Mouse (Mus musculus): ENCODE data around the gene Elf2. TPM values are rescaled to one million over a fixed set of nuclear protein-coding genes. Genes with fewer than 3 reads are reported as not detected.

The Elf2 gene
- total RNA-seq, 2 experiments from 2014 or later: 44.3 to 46.1 TPM

GRCm38 (mm10) chr3:51278433-51278832 lies 62.0 kb downstream of the Elf2 start:
- no peak for DNase-seq

DNA sequence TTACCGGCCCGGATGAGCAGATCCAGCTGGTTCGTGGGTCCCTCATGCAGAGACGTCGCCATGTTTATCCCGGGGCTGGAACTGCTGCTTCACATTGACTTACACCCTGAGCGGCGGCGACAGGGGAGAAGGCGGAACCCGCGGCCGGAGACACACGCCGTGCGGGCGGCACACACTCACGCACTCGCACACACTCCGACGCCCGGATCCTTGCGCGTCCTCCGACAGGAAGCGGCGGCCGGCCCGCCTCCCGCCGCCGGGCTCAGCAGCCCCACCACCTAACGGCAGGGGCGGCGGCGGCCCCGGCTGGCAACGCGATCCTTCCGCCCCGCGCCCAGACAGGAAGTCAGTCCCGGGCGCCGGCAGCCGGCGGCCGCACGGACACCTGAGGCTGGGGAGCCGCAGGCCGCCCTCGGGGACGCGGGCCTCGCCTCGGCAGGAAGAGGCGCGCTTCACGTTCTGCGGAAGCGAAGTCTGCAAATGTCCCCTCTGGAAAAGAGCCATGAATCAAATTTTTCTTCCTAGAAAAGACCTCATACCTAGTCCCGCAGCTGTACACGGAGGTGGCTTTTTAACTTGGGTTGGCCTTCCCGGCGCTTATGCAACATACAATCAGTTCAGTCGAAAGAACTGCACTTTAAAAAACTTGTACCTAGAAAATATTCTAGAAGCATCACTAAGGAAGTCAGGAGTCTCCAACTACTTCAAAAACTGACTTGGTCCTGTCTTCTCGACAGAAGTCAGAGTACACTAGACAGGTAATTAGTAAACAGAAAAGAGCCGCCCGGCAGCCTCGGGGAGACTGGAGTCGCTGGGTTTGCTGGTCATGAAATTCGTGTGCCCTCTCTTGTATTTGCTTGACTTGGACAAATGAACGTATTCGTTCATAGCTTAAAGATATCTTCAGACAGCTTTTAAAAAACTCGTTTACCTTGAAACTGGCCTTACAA lies 63.0 kb downstream of the Elf2 start:
- DNase-seq: peak; percentile 88

DNA sequence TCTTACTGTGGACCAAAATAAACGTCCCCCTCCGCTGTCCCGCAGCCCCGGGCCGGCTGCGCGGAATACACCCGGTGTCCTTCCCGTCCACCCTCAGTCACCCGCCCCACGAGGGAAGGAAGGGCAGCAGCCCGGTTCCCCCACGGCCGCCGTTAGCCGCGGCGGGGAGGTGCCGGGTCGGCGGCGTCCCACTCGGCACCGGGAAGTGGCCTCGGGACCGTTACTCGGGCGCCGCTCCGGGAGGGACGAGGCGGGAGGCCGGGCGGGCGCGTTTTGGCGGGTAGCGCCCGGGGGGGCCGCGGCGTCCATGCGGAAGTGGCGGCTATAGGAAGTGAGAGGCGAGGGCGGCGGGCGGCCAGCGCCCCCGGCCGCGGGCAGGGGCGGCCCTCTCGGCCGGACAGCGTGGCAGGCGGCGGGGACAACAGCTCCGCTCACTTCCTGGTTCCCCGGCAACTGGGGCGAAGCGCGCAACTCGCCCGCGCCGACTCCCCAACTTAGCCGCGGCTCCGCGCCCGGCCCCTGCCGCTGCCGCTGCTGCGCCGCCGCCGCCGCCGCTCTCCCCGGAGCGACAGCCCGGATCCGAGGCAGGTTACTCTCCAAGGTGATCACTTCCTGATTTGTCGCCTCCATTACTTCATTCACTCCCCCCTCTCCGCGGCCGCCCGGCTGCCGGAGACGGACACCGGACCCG lies 63.9 kb downstream of the Elf2 start:
- DNase-seq: peak; percentile 66

GRCm38 (mm10) chr3:51275956-51276398 lies 64.5 kb downstream of the Elf2 start:
- DNase-seq: peak; percentile 99

- DNase-seq: no peak
Observed at GRCm38 (mm10) chr3:51270069-51270817, 70.2 kb downstream of the Elf2 start.

DNA sequence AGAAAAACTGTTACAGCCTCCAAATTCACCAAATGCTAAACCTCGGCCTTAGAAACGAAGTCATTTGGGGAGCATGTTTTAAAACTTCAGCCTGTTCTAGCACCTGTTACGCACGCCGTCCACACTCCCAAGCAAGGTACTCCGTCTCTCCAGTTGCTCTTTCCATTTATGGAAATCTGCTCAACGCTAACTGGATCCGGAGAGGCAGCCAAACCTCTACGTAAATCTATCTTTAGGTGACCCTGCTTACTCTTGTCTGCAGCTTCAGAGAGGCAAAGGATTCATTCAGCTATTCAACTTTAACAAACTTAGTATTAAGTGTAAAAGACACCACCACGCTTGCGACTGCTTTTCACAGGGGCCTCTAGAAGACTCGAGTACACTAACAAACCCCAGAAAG lies 72.0 kb downstream of the Elf2 start:
- DNase-seq: peak; percentile 54

DNA sequence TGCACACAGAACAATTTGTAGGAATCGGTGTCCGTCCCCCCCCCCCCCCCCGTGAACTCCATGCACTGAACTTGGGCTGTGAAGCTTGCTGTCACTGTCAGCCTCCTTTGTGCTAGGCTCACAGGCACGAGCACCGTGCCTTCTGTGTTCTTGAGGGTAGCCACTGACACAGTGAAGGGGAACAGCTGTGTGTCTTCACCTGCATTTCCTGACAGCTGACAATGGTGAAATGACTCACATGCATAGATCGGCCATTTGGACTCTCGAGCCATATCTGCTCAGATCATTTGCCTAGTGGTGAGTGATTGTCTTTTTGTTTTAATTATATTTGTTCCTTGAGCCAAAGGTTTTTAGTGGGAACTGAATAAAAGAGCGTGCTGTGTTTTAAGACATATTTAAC lies 77.5 kb downstream of the Elf2 start:
- DNase-seq: no peak

GRCm38 (mm10) chr3:51258070-51258469 lies 82.4 kb downstream of the Elf2 start:
- no peak for DNase-seq

DNA sequence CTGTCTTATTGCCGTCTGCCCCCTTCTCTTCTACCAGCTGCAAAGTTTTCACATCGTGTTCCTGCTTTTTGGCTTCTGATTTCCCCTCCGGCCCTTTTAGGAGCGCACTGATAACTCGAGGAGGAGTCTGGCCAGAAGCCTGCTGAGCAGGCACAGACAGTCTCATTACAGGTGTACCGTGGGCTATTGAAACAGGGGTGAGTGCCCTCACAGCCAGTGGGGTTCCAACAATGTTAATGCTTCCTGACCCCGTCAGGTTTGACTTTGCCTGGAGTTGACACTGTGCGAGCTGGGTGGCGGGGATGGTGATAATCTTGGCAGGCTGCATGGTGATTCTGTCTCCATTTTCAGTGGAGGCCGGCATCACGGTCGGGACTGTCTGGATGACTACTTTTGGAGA lies 84.0 kb downstream of the Elf2 start:
- DNase-seq: no peak

DNA sequence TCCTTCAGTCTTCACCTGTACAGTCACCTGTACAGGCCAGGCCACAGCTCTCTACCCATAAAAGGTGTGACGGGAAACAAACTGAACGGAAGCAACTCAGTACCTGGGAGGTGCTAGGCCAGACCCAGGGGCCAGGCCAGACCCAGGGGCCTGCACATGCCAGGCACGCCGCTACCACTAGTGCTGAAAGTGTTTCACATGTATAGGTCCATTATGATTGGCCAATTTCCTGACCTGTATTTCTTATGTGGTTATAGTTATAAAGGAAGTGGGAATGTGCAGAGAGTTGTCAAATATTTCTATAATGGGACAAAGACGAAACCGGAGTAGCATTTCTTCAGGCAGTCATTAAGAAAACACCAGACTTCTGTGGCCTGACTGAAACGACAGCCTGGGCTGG lies 85.7 kb downstream of the Elf2 start:
- no peak for DNase-seq

DNA sequence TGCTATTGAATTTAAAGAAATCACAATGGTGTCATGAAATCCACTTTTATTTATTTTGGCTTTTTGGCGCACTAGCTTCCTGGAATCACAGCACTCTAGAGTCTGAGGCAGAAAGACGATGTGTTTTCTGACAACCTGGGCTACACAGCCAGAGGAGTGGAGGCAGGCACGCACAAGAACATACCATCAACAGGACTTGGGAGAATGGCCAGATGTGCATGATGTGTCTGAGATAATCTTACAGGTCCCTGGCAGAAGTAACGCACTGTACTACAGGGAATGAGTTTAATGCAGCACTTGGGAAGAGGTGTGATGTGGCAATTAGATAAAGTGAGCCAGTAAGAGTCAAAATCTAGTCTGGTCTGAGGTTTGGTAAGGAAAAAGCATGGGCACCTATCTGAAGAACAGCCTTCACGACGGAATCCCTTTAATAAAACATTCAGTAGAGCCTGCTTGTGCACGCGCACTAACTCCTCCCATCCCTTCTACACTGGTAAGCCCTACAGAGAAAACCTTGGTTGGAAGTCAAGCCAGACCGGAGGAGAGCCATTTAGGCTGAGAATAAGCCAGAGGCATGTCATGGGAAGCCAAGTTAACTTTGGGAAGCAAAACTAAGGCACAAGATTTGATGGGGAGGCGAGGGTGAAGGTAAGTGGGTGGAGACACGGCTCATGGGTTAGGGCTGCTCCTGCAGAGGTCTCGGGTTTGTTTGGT lies 87.6 kb downstream of the Elf2 start:
- no peak for DNase-seq

DNA sequence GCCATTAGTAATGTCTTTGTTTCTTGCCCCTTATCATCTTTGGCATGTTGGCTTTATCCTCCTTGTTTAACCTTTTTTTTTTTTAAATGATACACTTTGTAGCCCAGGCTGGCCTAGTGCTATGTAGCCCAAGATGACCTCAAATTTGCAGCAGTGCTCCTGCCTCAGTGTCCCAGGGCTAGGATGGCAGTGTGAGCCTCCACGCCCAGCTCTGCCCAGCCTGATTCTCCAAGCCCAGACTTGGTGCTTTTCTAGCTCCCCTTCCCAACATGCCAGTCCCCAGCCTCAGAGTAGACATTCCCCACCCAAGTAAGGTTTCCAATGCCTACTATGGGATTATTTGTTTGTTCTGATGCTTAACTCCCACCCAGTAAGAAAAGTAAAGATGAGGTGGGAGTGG lies 88.2 kb downstream of the Elf2 start:
- no peak for DNase-seq

DNA sequence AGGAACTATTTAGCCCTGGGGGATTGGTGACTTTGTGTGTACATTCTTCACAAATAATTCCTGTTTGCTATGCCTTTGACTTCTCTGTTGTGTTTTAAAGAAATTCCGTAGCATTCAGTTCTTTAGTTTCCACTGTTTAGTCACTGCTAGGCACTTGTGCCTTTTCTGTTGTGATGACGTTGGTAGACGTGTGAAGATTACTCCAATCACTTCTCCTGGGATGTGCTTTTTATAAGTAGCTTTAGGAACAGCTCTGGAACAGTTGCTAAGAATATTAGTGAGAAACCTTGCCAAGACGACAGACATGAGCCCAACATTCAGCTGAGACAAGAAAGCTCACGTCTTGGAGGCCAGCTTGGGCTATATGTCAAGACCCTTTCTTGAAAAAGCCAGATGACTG lies 89.4 kb downstream of the Elf2 start:
- DNase-seq: no peak

- no peak for DNase-seq
Observed at GRCm38 (mm10) chr3:51249866-51250265, 90.6 kb downstream of the Elf2 start.

DNA sequence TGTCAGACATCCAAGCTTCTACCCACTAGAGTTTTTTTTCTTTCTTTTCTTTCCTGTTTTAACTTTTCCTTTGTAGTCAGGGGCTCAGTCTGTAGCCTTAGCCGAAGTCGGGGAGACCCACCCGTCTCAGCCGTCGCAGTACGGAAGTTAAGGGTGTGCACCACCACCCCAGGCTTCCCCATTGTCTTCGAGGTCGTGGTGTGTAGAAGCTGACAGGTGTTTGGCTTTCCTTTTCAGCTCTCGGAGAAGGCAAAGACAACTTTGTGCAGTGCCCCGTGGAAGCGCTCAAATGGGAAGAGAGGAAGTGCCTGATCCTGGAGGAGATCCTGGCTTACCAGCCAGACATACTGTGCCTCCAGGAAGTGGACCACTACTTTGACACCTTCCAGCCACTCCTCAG lies 91.0 kb downstream of the Elf2 start:
- no peak for DNase-seq

- no peak for DNase-seq
Observed at GRCm38 (mm10) chr3:51248600-51248999, 91.9 kb downstream of the Elf2 start.

- DNase-seq: peak; percentile 53
Observed at GRCm38 (mm10) chr3:51247704-51248103, 92.8 kb downstream of the Elf2 start.

GRCm38 (mm10) chr3:51239541-51239940 lies 100.9 kb downstream of the Elf2 start:
- no peak for DNase-seq

DNA sequence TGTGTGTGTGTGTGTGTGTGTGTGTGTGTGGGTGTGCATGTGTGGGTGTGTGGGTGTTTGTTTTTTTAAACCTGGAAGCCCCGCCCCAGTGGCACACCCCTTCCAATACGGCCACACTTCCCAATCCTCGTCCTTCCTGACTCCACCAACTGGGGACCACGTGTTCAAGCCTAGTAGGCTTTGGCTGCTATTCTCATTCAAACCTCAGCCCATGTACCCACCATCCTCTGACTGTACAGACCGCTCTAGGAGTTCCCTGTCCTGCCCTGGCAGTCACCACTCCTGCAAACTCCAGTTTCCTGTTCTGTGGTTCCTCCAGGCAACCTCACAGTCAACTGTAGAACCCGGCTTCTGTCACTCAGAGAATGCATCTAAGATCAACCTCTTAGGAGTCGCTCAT lies 101.9 kb downstream of the Elf2 start:
- no peak for DNase-seq

GRCm38 (mm10) chr3:51234752-51235055 lies 105.8 kb downstream of the Elf2 start:
- no peak for DNase-seq

DNA sequence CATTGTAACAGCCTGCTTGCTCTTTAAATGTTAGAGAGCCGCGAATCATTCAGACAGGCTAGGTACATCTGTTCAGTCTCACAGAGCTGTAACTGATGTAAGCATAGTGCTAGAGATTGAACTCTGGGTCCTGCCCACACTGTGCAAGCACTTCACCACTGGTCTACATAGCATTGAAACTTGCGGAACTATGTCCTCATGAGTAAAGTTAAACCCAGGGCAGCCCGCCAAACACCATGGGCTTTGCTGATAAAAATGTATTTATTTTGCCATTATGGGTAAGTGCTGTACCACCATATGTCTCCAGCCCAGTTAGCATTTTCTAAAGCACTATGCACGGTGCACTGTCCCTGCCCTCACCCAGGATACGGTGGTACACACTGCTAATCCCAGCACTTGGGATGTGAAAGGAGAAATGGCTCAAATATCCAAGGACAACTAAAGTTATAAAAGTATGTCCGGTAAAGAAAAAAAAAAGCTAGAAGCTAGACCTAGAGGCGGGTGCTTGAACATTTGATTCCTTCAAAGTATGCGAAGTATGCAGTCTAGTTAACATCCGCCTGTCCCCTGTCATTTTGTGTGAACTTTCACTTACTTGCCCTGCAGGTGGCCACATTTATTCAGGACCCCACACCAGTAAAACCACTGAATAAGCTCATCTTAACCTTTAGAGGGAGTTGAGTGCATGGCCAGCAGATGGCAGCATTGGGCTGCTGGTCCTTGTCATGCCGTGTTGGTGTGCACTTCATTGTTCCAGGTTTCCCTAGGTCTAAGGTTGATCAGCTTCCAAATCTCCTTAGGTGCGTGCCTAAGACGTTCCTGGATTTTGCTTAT lies 106.3 kb downstream of the Elf2 start:
- DNase-seq: peak; percentile 79

Measured in gastrocnemius, postnatal 25 days (tissue).